Mouse (Mus musculus): ENCODE results near the gene Col11a1. TPM values are rescaled to one million over a fixed set of nuclear protein-coding genes. Genes with fewer than 3 reads are reported as not detected.

Gene Col11a1
- 63.6 TPM for polyA plus RNA-seq (2014; fragmentation: Illumina TruSeq; extraction: RNeasy Lipid Tissue Mini Kit (QIAGEN cat#74804))

DNA sequence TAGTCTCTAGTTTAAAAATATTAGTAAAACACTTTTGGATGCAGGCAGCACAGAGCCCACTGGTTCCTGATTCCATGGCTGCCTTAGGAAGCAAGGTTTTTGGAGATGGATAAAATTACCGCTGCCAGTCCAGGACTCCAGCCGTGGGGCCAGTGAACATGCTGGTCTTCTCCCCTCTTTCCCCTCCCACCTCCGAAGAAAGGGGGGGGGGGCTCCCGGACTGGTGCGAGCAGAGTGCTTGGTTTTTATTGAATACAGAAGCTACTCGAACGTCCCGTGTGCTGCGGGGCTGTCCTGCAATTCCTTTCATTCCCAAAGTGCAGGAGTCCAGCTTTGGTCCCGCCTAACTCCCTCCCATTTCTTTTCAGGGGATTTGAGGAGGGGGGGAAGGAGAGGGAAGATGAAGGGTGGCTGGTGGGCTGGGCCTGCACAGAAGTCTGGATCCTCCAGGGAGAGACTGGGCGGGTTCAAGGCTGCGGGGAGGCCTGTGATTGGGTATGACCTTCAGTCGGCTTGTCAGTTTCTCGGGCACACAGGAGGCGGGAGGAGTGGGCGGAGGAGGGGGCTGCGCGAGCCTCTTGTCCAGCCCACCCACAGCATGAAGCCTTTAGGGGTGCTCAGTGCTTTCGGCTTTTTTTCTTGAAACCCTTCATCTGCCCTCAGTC lies at the start of gene Col11a1:
TSS of gene Col11a1 (plus strand) at position 570 of the 665 bp plus-strand sequence.

